Mouse (Mus musculus) central nervous system, embryonic 14 days (tissue): ENCODE results near the gene Gm36245. TPM values are rescaled to one million over a fixed set of nuclear protein-coding genes. Genes with fewer than 3 reads are reported as not detected.

Source experiments
- polyA plus RNA-seq: library from polyadenylated mRNA; depleted of rRNA; stranded (reverse); fragments of >200 nt; gene quantifications from 2 replicates; pipeline ENCODE4 v1.2.3, GENCODE M21; 2012; rRNA removed

Gene Gm36245
- polyA plus RNA-seq, result not detected in 2 replicates

GRCm38 (mm10) chr15:77598958-77599357 is at the start of gene Gm36245:
Gene Gm36245, plus strand, starts transcription at chr15:77599258.

GRCm38 (mm10) chr15:77561792-77562191 is 37.3 kb upstream of the Gm36245 start, which contains the start of gene 1700025B11Rik:
Gene 1700025B11Rik, minus strand, starts transcription at chr15:77561892.

GRCm38 (mm10) chr15:77595961-77596360 is 3.1 kb upstream of the Gm36245 start, which contains the start of gene Apol10b:
Gene Apol10b, minus strand, starts transcription at chr15:77596125.

GRCm38 (mm10) chr15:77643176-77643575 is 44.1 kb downstream of the Gm36245 start, which contains the start of gene Apol11b:
Gene Apol11b, minus strand, starts transcription at chr15:77643286.

Other genes with a start within 250 kb of the Gm36245 start
- gene Apol7a, start 200.1 kb upstream of the Gm36245 start, polyA plus RNA-seq, result 0.25 TPM in 1 of 2 replicates, not detected in the other
- gene Apol9a, start 188.1 kb upstream of the Gm36245 start, polyA plus RNA-seq, result 0.10 TPM in 2 replicates
- gene Apol7b, start 151.8 kb upstream of the Gm36245 start, polyA plus RNA-seq, result 0.04 TPM in 1 of 2 replicates, not detected in the other
- gene Apol10a, start 122.2 kb upstream of the Gm36245 start, polyA plus RNA-seq, result not detected in 2 replicates
- not detected in 2 replicates for gene Apol11a, start 91.0 kb upstream of the Gm36245 start, polyA plus RNA-seq
- 0.04 and 0.06 TPM in 2 replicates for gene Apol7c, start 65.9 kb upstream of the Gm36245 start, polyA plus RNA-seq
- not detected in 2 replicates for gene 1700025B11Rik, start 37.4 kb upstream of the Gm36245 start, polyA plus RNA-seq
- gene Apol10b, start 3.1 kb upstream of the Gm36245 start, polyA plus RNA-seq, result 0.09 and 0.13 TPM in 2 replicates
- gene Apol11b, start 44.0 kb downstream of the Gm36245 start, polyA plus RNA-seq, result not detected in 2 replicates
- 0.05 TPM in 1 of 2 replicates, not detected in the other for gene Apol7e, start 99.6 kb downstream of the Gm36245 start, polyA plus RNA-seq
- gene Apol9b, start 129.8 kb downstream of the Gm36245 start, polyA plus RNA-seq, result 0.12 and 0.20 TPM in 2 replicates
- 0.16 and 0.88 TPM in 2 replicates for gene Apol8, start 157.7 kb downstream of the Gm36245 start, polyA plus RNA-seq
- 23.7 and 29.9 TPM in 2 replicates for gene Myh9, start 242.9 kb downstream of the Gm36245 start, polyA plus RNA-seq